ENCODE assay signal across 13 mouse cellular contexts in genomic region chr9:69190726-69191125, GRCm38 (mm10).
"Had no signal": no experiment of that assay in that cellular context is flagged by ENCODE, and none has a peak within 500 bp of the region (broad histone marks: within the 10 kb centered on the region; RNA-seq: fewer than 3 reads in every experiment).

No protein-coding gene starts in this region.

- ATAC-seq: lung, postnatal 0 days; midbrain, embryonic 15.5 days had no signal

- H3K9ac ChIP-seq: liver, embryonic 15.5 days; midbrain, embryonic 15.5 days; neural tube, embryonic 13.5 days had no signal

- H3K4me1 ChIP-seq: liver, embryonic 15.5 days; midbrain, embryonic 10.5 days; midbrain, embryonic 15.5 days; neural tube, embryonic 13.5 days had no signal

- H3K27ac ChIP-seq: limb, embryonic 10.5 days; liver, embryonic 15.5 days; midbrain, embryonic 10.5 days; midbrain, embryonic 15.5 days; neural tube, embryonic 13.5 days had no signal

- DNase-seq: kidney, postnatal 10 days; kidney, postnatal 4 days; lung, adult 2 months; lung, postnatal 36 days; right cerebral cortex, adult 18-20 months; thymus, postnatal 36 days had no signal

- H3K4me2 ChIP-seq: liver, embryonic 11.5 days; liver, embryonic 15.5 days; midbrain, embryonic 15.5 days; neural tube, embryonic 13.5 days had no signal

- H3K9me3 ChIP-seq: limb, embryonic 10.5 days; liver, embryonic 15.5 days; midbrain, embryonic 10.5 days; midbrain, embryonic 15.5 days had no signal

- H3K4me3 ChIP-seq: limb, embryonic 10.5 days; liver, embryonic 15.5 days; midbrain, embryonic 10.5 days; midbrain, embryonic 15.5 days; neural tube, embryonic 13.5 days had no signal

- H3K36me3 ChIP-seq: limb, embryonic 10.5 days; liver, embryonic 15.5 days; midbrain, embryonic 10.5 days; midbrain, embryonic 15.5 days; neural tube, embryonic 13.5 days had no signal

- H3K27me3 ChIP-seq: liver, embryonic 15.5 days; midbrain, embryonic 15.5 days; neural tube, embryonic 13.5 days had no signal
